Mouse (Mus musculus) G1E (cell line): ENCODE data around the gene Gm19426.

ENCODE experiments used
- CTCF ChIP-seq: IDR thresholded peaks from 2 replicates; pipeline ENCODE4 v1.5.1; 2012; ENCODE audit warnings: low read depth, low read length, inconsistent platforms, mixed read lengths
- GATA1 ChIP-seq: IDR thresholded peaks from 2 replicates; pipeline ENCODE4 v1.6.1; 2012; ENCODE audit warnings: borderline replicate concordance, low read length, inconsistent platforms, mixed read lengths

GRCm38 (mm10) chr2:84738271-84738911 lies 5.1 kb downstream of the Gm19426 start:
- TF ChIP-seq CTCF (no peak), GATA1 (no peak)
